ENCODE assay signal across 10 mouse cellular contexts in the genomic region with DNA sequence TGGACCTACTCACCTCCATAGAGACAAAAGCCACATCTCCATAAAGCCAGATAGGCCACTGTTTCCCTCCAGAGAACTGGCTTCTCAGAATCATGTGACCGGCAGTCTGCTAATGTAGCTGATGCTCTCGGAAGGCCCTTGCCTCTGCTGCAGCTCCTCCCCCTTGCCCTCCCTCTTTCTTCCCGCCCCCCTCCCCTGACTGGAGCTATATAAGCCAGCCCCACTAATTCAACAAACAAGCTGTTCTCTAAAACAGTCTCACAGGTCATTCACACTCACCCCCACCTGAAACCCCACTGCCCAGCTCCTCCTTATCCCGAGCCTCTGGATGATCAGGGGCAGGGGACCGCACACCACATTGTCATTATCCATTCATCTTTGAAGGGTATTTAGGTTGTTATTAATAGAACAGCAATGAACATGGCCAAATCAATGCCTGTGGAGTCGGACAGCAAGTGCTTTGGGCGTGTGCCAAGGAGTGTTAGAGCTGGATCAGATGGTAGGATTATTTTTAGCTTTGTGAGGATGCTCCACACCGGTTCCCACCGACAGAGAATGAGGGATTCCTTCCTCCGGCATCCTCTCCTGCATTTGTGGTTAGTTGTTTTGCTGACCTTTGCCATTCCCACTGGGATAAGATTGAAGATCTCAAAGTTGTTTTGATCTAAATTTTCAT. TPM values are rescaled to one million over a fixed set of nuclear protein-coding genes. Genes with fewer than 3 reads are reported as not detected.
DNase-seq lines count a peak whose midpoint lies in the region; ATAC-seq lines count a peak whose summit lies in the region.
"Had no signal": no experiment of that assay in that cellular context is flagged by ENCODE, and none has a peak within 500 bp of the region (broad histone marks: within the 10 kb centered on the region; RNA-seq: fewer than 3 reads in every experiment).

No protein-coding gene starts in this region.

- intact Hi-C loops in heart, postnatal 25 days (cut with DNase I), result loop anchor here (1.0 to 2.0 kb wide), 2 partner anchors 79 to 167 kb away; no protein-coding TSS in a partner anchor

- no peaks in the 10 kb centered on the region for H3K4me1 ChIP-seq in forebrain, embryonic 14.5 days (ENCODE audit: control insufficient read depth, insufficient read depth, low read length)

- H3K9me3 ChIP-seq in forebrain, embryonic 14.5 days (replicated peaks; ENCODE audit: control insufficient read depth, low read length), result no peaks in the 10 kb centered on the region

- peak; percentile 9 for DNase-seq in heart, adult 8-10 months (ENCODE audit: low spot score)
- DNase-seq in heart, postnatal 25 days (ENCODE audit: low spot score), result no peak
- peak; percentile 42 for DNase-seq in retina, adult 2 months (ENCODE audit: low read depth, low spot score)
- no peak for DNase-seq in retina, embryonic 14.5 days (ENCODE audit: low spot score)
- peak; percentile 48 for DNase-seq in forebrain, embryonic 14.5 days (ENCODE audit: low spot score)
- DNase-seq in right cerebral cortex, postnatal 4 days, result peak; percentile 34
- no peak for DNase-seq in spleen, postnatal 14 days (ENCODE audit: low spot score in 2 of 2)
- DNase-seq in embryo, embryonic 11 days, result no peak
- DNase-seq: adrenal gland, adult 2 months; lung, adult 18-20 months had no signal

- peak; percentile 54; the same call in 1 of the 2 replicates for ATAC-seq in forebrain, embryonic 14.5 days

- no peak overlapping the region for H3K4me2 ChIP-seq in forebrain, embryonic 14.5 days (ENCODE audit: low read length)

- no peaks in the 10 kb centered on the region for H3K27me3 ChIP-seq in forebrain, embryonic 14.5 days (replicated peaks; ENCODE audit: control insufficient read depth, insufficient read depth, low read length)

- no peak overlapping the region for H3K4me3 ChIP-seq in forebrain, embryonic 14.5 days (ENCODE audit: low read depth, low read length)

- H3K27ac ChIP-seq in forebrain, embryonic 14.5 days (ENCODE audit: low read depth, low read length), result no peak overlapping the region

- WGBS in forebrain, embryonic 14.5 days, result 65% methylated on average over 10 of the region's 10 CpGs

- no peaks in the 10 kb centered on the region for H3K36me3 ChIP-seq in forebrain, embryonic 14.5 days (ENCODE audit: control insufficient read depth, insufficient read depth, low read length)

- no peak overlapping the region for H3K9ac ChIP-seq in forebrain, embryonic 14.5 days (ENCODE audit: low read length)

RNA-seq across cellular contexts. Expression of a gene that starts 6.8 kb away (rescaled TPM):
- total RNA-seq in heart, adult 8-10 months (2022), result 1 to 10 TPM in 1 of 4 experiments, under 1 TPM in 3; 0.38 to 1.0 (median 0.62) TPM
- under 1 TPM; 0.39 to 0.59 TPM for total RNA-seq in heart, postnatal 25 days (2021)
- not detected in 2 replicates for polyA plus RNA-seq in forebrain, embryonic 14.5 days (2014; fragmentation: Nextera tagmentation; extraction: Ambion mirVana)
- polyA plus RNA-seq: adrenal gland, adult 2 months had no signal

Comparison
In these comparisons a context has a peak if more than half of its experiments do, and no peak if none do; other contexts are left out.
1. DNase-seq: peak in heart, adult 8-10 months (single experiment), retina, adult 2 months (single experiment), forebrain, embryonic 14.5 days (single experiment) and right cerebral cortex, postnatal 4 days (single experiment); none in heart, postnatal 25 days (single experiment), retina, embryonic 14.5 days (single experiment), spleen, postnatal 14 days (0 of 2) and embryo, embryonic 11 days (single experiment).